Mouse (Mus musculus) spleen, adult 2 months (tissue): ENCODE data around the gene Timp2.

Experiments
- CTCF ChIP-seq: fragments of 200-500 bp; IDR thresholded peaks from 2 replicates; pipeline ENCODE4 v1.5.1; 2011; ENCODE audit warnings: mild to moderate bottlenecking, inconsistent platforms; ENCODE audit not compliant: insufficient read depth, insufficient read length, insufficient replicate concordance; ENCODE audit errors: extremely low read depth
- POLR2A ChIP-seq: fragments of 200-500 bp; IDR thresholded peaks from 2 replicates; pipeline ENCODE4 v1.6.1; 2011; ENCODE audit warnings: low read depth, low read length, inconsistent platforms

DNA sequence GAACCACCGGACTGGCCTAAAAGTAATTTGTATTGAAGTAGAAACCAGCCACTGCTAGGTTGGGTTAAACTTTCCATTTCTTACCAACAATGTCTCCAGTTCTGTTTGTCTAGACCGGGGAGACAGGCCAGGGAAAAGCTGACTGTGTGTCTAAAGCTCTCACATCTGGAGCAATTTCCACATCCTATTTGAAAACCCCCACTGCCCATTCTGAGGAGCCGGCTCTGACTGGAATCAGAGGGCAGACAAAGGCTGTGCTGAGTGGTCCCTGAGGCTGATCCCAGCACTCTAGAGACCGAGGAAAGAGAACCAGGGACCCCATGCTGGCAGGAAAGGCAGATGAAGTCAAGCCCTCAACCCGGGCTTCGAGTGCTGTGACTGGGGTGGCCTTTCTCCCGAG lies 17.1 kb upstream of the Timp2 start:
- TF ChIP-seq POLR2A (no peak), CTCF (no peak)
